ENCODE assay signal across 10 mouse cellular contexts in genomic region chr7:125499927-125500868, GRCm38 (mm10). TPM values are rescaled to one million over a fixed set of nuclear protein-coding genes. Genes with fewer than 3 reads are reported as not detected.
DNase-seq lines count a peak whose midpoint lies in the region; ATAC-seq and TF ChIP-seq lines count a peak whose summit lies in the region.
"Had no signal": no experiment of that assay in that cellular context is flagged by ENCODE, and none has a peak within 500 bp of the region (broad histone marks: within the 10 kb centered on the region; RNA-seq: fewer than 3 reads in every experiment).

No protein-coding gene starts in this region.

- no peak for TF ChIP-seq CTCF in heart, postnatal 0 days (IDR thresholded peaks at IDR 0.05; ENCODE audit: low read depth)

- no peak overlapping the region for H3K4me2 ChIP-seq in heart, postnatal 0 days (ENCODE audit: low read depth, low read length)
- H3K4me2 ChIP-seq in liver, embryonic 16.5 days (ENCODE audit: low read depth, low read length), result no peak overlapping the region
- H3K4me2 ChIP-seq in hindbrain, embryonic 11.5 days (replicated peaks; ENCODE audit: low read depth, low read length), result no peak overlapping the region

- H3K9me3 ChIP-seq in heart, postnatal 0 days (replicated peaks; ENCODE audit: control insufficient read depth, low read length), result no peaks in the 10 kb centered on the region
- no peaks in the 10 kb centered on the region for H3K9me3 ChIP-seq in liver, embryonic 16.5 days (replicated peaks; ENCODE audit: control insufficient read depth, low read length)
- H3K9me3 ChIP-seq in hindbrain, embryonic 11.5 days (ENCODE audit: control insufficient read depth, low read length), result no peaks in the 10 kb centered on the region

- no peak overlapping the region for H3K4me3 ChIP-seq in heart, postnatal 0 days (ENCODE audit: low read depth, low read length)
- H3K4me3 ChIP-seq in liver, embryonic 16.5 days (ENCODE audit: low read depth, low read length), result no peak overlapping the region
- H3K4me3 ChIP-seq in hindbrain, embryonic 11.5 days (ENCODE audit: low read depth, low read length), result no peak overlapping the region

- TF ChIP-seq EP300 in heart, postnatal 0 days (IDR thresholded peaks at IDR 0.05; ENCODE audit: low read depth), result no peak

- ATAC-seq in heart, postnatal 0 days (ENCODE audit: insufficient read depth, low read depth), result peak; percentile 51; the same call in 1 of the 2 replicates
- ATAC-seq in liver, embryonic 16.5 days (ENCODE audit: low read depth), result peak; percentile 67
- no peak for ATAC-seq in hindbrain, embryonic 11.5 days (ENCODE audit: low FRiP score)

- peaks cover 3% of the 10 kb centered on the region; the same call in 1 of the 2 replicates for H3K4me1 ChIP-seq in heart, postnatal 0 days (ENCODE audit: control insufficient read depth, insufficient read depth)
- H3K4me1 ChIP-seq in liver, embryonic 16.5 days (ENCODE audit: control insufficient read depth, low read depth, low read length), result peaks cover 8% of the 10 kb centered on the region
- no peaks in the 10 kb centered on the region for H3K4me1 ChIP-seq in hindbrain, embryonic 11.5 days (replicated peaks; ENCODE audit: control insufficient read depth, insufficient read depth, low read length)

- intact Hi-C loops in heart, postnatal 25 days (cut with DNase I), result no loop called here

- no peaks in the 10 kb centered on the region for H3K36me3 ChIP-seq in heart, postnatal 0 days (replicated peaks; ENCODE audit: control insufficient read depth, insufficient read depth, low read length)
- no peaks in the 10 kb centered on the region for H3K36me3 ChIP-seq in liver, embryonic 16.5 days (ENCODE audit: control insufficient read depth, insufficient read depth)
- H3K36me3 ChIP-seq in hindbrain, embryonic 11.5 days (ENCODE audit: control insufficient read depth, insufficient read depth, low read length), result no peaks in the 10 kb centered on the region

- WGBS in heart, postnatal 0 days, result 47% methylated on average over 13 of the region's 13 CpGs
- 41% methylated on average over 13 of the region's 13 CpGs for WGBS in liver, embryonic 16.5 days (ENCODE audit: insufficient replicate concordance)
- WGBS in hindbrain, embryonic 11.5 days, result 84% methylated on average over 13 of the region's 13 CpGs

- no peak overlapping the region for H3K27ac ChIP-seq in heart, postnatal 0 days (ENCODE audit: low read depth)
- H3K27ac ChIP-seq in liver, embryonic 16.5 days (ENCODE audit: low read length), result no peak overlapping the region
- H3K27ac ChIP-seq in hindbrain, embryonic 11.5 days (ENCODE audit: low read depth, low read length), result no peak overlapping the region

- H3K9ac ChIP-seq in heart, postnatal 0 days (replicated peaks; ENCODE audit: low read depth, low read length), result no peak overlapping the region
- H3K9ac ChIP-seq in liver, embryonic 16.5 days (ENCODE audit: low read depth, low read length), result no peak overlapping the region
- H3K9ac ChIP-seq in hindbrain, embryonic 11.5 days (ENCODE audit: low read depth, low read length), result no peak overlapping the region

- no peaks in the 10 kb centered on the region for H3K27me3 ChIP-seq in heart, postnatal 0 days (ENCODE audit: control insufficient read depth, insufficient read depth, low read length)
- no peaks in the 10 kb centered on the region for H3K27me3 ChIP-seq in liver, embryonic 16.5 days (ENCODE audit: control insufficient read depth, insufficient read depth, low read depth, low read length)
- no peaks in the 10 kb centered on the region for H3K27me3 ChIP-seq in hindbrain, embryonic 11.5 days (ENCODE audit: control insufficient read depth, insufficient read depth, low read length)

- no peak for DNase-seq in heart, postnatal 0 days (ENCODE audit: low spot score)
- DNase-seq in heart, postnatal 25 days (ENCODE audit: low spot score), result no peak
- DNase-seq in MN1 (ENCODE audit: low spot score), result peak; percentile 58
- DNase-seq in fibroblast of lung, adult 2 months (ENCODE audit: low read depth), result peak; percentile 56
- no peak for DNase-seq in lung, postnatal 36 days
- no peak for DNase-seq in hindbrain, embryonic 11.5 days (ENCODE audit: low spot score)
- DNase-seq in T-cell, adult 2 months (ENCODE audit: low spot score), result no peak
- DNase-seq: adrenal gland, postnatal 10 days; kidney, postnatal 14 days had no signal

RNA-seq across cellular contexts. Expression of gene Nsmce1, which starts 8.8 kb away (rescaled TPM):
- total RNA-seq in heart, postnatal 0 days (2014; rRNA removed; ENCODE audit: low replicate concordance), result 37.0 and 50.3 TPM in 2 replicates
- polyA plus RNA-seq in heart, postnatal 0 days (2015; fragmentation: Nextera tagmentation; extraction: Ambion mirVana), result 96.0 and 96.4 TPM in 2 replicates
- 10 to 100 TPM; 26.7 to 30.5 TPM for total RNA-seq in heart, postnatal 25 days (2021)
- 64.6 and 70.3 TPM in 2 replicates for polyA plus RNA-seq in liver, embryonic 16.5 days (2015; fragmentation: Nextera tagmentation; extraction: Ambion mirVana)
- 121 and 130 TPM in 2 replicates for polyA plus RNA-seq in hindbrain, embryonic 11.5 days (2014; fragmentation: Nextera tagmentation; extraction: Ambion mirVana)

RNA-seq across cellular contexts. Expression of gene Il4ra, which starts 51.7 kb away (rescaled TPM):
- total RNA-seq in heart, postnatal 0 days (2014; rRNA removed; ENCODE audit: low replicate concordance), result 19.5 and 30.7 TPM in 2 replicates
- 4.8 and 5.1 TPM in 2 replicates for polyA plus RNA-seq in heart, postnatal 0 days (2015; fragmentation: Nextera tagmentation; extraction: Ambion mirVana)
- 10 to 100 TPM; 13.3 to 18.6 TPM for total RNA-seq in heart, postnatal 25 days (2021)
- polyA plus RNA-seq in liver, embryonic 16.5 days (2015; fragmentation: Nextera tagmentation; extraction: Ambion mirVana), result 6.2 and 6.9 TPM in 2 replicates
- polyA plus RNA-seq in hindbrain, embryonic 11.5 days (2014; fragmentation: Nextera tagmentation; extraction: Ambion mirVana), result 2.5 and 2.6 TPM in 2 replicates

RNA-seq across cellular contexts. Expression of gene Kdm8, which starts 55.7 kb away (rescaled TPM):
- total RNA-seq in heart, postnatal 0 days (2014; rRNA removed; ENCODE audit: low replicate concordance), result 4.0 and 6.8 TPM in 2 replicates
- 3.7 and 3.8 TPM in 2 replicates for polyA plus RNA-seq in heart, postnatal 0 days (2015; fragmentation: Nextera tagmentation; extraction: Ambion mirVana)
- total RNA-seq in heart, postnatal 25 days (2021), result 1 to 10 TPM; 2.9 to 3.2 TPM
- 5.6 and 5.8 TPM in 2 replicates for polyA plus RNA-seq in liver, embryonic 16.5 days (2015; fragmentation: Nextera tagmentation; extraction: Ambion mirVana)
- 8.3 and 10.9 TPM in 2 replicates for polyA plus RNA-seq in hindbrain, embryonic 11.5 days (2014; fragmentation: Nextera tagmentation; extraction: Ambion mirVana)

Comparison
In these comparisons a context has a peak if more than half of its experiments do, and no peak if none do; other contexts are left out.
1. DNase-seq: peak in MN1 (single experiment) and fibroblast of lung, adult 2 months (single experiment); none in heart, postnatal 0 days (single experiment), heart, postnatal 25 days (single experiment), lung, postnatal 36 days (single experiment), hindbrain, embryonic 11.5 days (single experiment) and T-cell, adult 2 months (single experiment).